Mouse (Mus musculus): ENCODE data around the gene Bloc1s5. TPM values are rescaled to one million over a fixed set of nuclear protein-coding genes. Genes with fewer than 3 reads are reported as not detected.

Gene Bloc1s5
- polyA plus RNA-seq, 1 experiment from 2014 or later, result 17.1 TPM

DNA sequence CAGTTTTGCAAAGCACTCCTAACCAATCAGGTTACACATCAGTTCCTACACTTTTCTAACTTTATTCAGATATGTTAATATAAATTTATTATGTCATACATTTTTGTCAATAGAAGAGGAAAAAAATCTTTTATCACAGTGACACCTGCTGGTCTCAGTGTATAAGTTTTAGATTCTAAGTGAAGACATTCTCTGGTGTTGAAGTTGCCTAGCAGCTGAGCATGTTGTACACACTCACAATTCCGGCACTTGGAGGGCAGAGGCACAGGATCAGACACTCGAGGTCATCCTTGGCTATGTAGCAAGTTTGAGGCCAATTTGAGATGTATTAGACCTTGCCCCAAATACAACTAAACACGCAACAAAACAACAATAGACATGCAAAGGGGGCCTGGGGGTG, 37.8 kb downstream of the Bloc1s5 start:
- 47% methylated on average over 3 of the region's 3 CpGs for WGBS

DNA sequence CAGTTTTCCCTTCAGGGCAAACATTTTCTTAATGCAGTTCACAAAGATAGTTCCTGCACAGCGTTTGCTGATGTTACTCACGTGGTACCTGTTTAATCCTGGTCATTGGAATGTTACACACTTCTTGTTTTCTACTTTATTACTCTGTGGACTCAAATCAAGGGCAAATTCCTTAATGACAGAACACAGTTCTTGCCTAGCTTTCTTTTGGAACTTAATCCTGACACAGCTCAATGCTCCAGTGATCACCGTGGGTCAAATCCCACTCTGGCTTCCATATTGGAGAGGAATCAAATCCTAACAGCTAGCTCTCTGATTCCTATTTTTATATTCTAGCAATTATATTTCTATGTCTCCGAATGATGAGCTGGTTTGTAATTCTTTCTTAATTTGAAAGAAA, 38.4 kb downstream of the Bloc1s5 start:
- no peak overlapping the region for H3K27ac ChIP-seq (replicated peaks)
- 87% methylated on average over 4 of the region's 4 CpGs for WGBS
- no peak for ATAC-seq (ENCODE audit: extremely low read depth, insufficient number of reproducible peaks, low FRiP score, low TSS enrichment)
- H3K36me3 ChIP-seq, result peaks cover 5% of the 10 kb centered on the region; the same call in 1 of the 2 replicates
- H3K9me3 ChIP-seq, result no peaks in the 10 kb centered on the region
- no peak overlapping the region for H3K4me3 ChIP-seq
- H3K4me1 ChIP-seq, result peaks cover 42% of the 10 kb centered on the region
- no peak overlapping the region for H3K4me2 ChIP-seq
- H3K9ac ChIP-seq, result no peak overlapping the region
- no peaks in the 10 kb centered on the region for H3K27me3 ChIP-seq (replicated peaks)

More for the DNA sequence above, 37.8 kb downstream of the Bloc1s5 start:
- peaks cover 44% of the 10 kb centered on the region for H3K4me1 ChIP-seq
- no peaks in the 10 kb centered on the region for H3K9me3 ChIP-seq
- no peak overlapping the region for H3K4me2 ChIP-seq
- no peak for ATAC-seq (ENCODE audit: extremely low read depth, insufficient number of reproducible peaks, low FRiP score, low TSS enrichment)
- H3K4me3 ChIP-seq, result no peak overlapping the region
- H3K36me3 ChIP-seq, result peaks cover 5% of the 10 kb centered on the region; the same call in 1 of the 2 replicates
- no peak overlapping the region for H3K9ac ChIP-seq
- H3K27me3 ChIP-seq (replicated peaks), result no peaks in the 10 kb centered on the region
- H3K27ac ChIP-seq (replicated peaks), result no peak overlapping the region

DNA sequence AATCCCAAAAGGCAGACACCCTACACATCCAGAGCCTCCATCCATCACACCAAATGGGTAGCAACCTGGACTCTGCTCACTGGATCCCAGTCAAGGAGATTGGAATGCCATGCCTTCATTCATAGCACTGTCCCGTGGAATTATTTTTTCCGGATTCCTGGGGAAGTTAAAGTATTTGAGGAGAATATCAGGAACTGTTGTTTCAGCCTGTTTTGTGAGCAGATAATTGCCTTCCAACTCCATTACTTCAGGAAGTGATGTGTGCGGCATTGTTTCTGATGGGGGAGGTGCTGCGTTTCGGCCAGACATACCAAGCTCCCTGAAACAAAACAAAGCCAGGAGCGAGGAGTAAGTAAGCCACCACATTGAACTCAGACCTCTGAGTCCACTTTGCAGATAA, 41.8 kb downstream of the Bloc1s5 start:
- Histone ChIP-seq H3K9ac (no peak overlapping the region), H3K9me3 (no peaks in the 10 kb centered on the region), H3K4me3 (no peak overlapping the region), H3K36me3 (no peaks in the 10 kb centered on the region), H3K27ac (replicated peaks) (peak overlapping the region; percentile 46), H3K4me1 (peaks cover 39% of the 10 kb centered on the region), H3K4me2 (peak overlapping the region; percentile 1; the same call in 1 of the 2 replicates), H3K27me3 (replicated peaks) (no peaks in the 10 kb centered on the region)
- no peak for ATAC-seq (ENCODE audit: extremely low read depth, insufficient number of reproducible peaks, low FRiP score, low TSS enrichment)
- 30% methylated on average over 6 of the region's 6 CpGs for WGBS

DNA sequence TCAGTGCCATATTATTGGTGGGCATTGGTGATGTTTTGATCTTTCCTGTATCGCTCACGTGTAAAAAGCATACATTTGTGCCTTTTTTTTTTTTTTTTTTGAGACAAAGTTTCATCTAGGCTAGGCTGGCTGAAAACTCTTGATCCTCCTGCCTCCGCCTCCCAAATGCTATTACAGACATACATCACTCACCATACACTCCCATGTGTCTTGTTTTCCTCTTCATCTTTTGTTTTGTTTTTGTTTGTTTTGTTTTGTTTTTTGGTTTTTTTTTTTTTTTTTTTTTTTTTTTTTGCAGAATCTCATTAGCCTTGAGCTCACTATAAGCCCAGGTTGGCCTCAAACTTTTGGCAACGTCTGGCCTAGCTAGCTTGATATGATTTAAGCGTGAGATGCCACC, 47.6 kb downstream of the Bloc1s5 start:
- 82% methylated on average over 5 of the region's 5 CpGs for WGBS
- Histone ChIP-seq H3K9ac (no peak overlapping the region), H3K36me3 (no peaks in the 10 kb centered on the region), H3K4me3 (no peak overlapping the region), H3K4me1 (peaks cover 31% of the 10 kb centered on the region), H3K27ac (replicated peaks) (no peak overlapping the region), H3K9me3 (no peaks in the 10 kb centered on the region), H3K27me3 (replicated peaks) (no peaks in the 10 kb centered on the region), H3K4me2 (no peak overlapping the region)
- ATAC-seq (ENCODE audit: extremely low read depth, insufficient number of reproducible peaks, low FRiP score, low TSS enrichment), result no peak

DNA sequence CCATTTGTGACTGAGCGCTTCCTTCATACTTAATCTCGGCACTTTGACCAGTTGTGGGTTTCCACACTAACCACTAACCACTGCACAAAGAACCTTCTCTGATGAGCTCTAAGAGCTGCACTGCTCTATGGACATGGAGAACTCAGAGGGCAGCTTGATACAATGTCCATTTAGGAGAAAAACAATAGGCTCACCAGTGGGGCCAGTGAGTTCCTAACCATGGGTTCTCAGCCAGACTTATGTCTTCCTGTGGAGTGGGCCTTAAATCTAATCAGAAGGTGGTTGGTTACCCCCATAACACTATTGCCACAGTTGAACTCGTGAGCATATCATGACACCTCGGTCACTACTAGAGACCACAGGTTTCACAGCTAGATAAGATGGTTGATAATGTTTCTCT, 48.5 kb downstream of the Bloc1s5 start:
- Histone ChIP-seq H3K4me1 (peaks cover 36% of the 10 kb centered on the region), H3K4me2 (no peak overlapping the region), H3K27ac (replicated peaks) (no peak overlapping the region), H3K27me3 (replicated peaks) (no peaks in the 10 kb centered on the region), H3K9ac (no peak overlapping the region), H3K4me3 (no peak overlapping the region), H3K36me3 (no peaks in the 10 kb centered on the region), H3K9me3 (no peaks in the 10 kb centered on the region)
- WGBS, result 86% methylated on average over 4 of the region's 4 CpGs
- ATAC-seq (ENCODE audit: extremely low read depth, insufficient number of reproducible peaks, low FRiP score, low TSS enrichment), result no peak

DNA sequence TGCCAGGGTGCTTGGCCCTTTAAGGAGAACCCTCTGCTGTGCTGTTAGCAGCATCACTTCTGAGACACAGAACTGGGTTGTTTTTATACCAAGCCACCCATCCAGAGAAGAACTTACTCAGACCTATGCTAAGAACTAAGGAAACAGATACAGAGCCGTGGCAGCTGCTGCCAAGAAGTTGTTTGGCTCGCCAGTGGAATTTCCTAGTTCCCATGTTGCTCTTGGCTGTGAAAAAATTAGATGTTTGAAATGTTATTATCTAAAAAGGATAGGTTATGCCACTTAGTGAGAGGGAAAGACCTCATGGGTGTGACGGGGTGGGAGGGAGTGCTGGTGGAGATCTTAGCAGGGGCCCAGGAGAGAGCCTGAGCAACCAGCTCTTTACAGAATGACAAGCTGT, 52.1 kb downstream of the Bloc1s5 start:
- peaks cover 45% of the 10 kb centered on the region for H3K4me1 ChIP-seq
- H3K27me3 ChIP-seq (replicated peaks), result no peaks in the 10 kb centered on the region
- H3K9ac ChIP-seq, result no peak overlapping the region
- no peak overlapping the region for H3K4me2 ChIP-seq
- H3K9me3 ChIP-seq, result peaks cover 3% of the 10 kb centered on the region; the same call in 1 of the 2 replicates
- H3K27ac ChIP-seq (replicated peaks), result peak overlapping the region; percentile 68
- no peak for ATAC-seq (ENCODE audit: extremely low read depth, insufficient number of reproducible peaks, low FRiP score, low TSS enrichment)
- no peaks in the 10 kb centered on the region for H3K36me3 ChIP-seq
- 41% methylated on average over 3 of the region's 3 CpGs for WGBS
- no peak overlapping the region for H3K4me3 ChIP-seq

DNA sequence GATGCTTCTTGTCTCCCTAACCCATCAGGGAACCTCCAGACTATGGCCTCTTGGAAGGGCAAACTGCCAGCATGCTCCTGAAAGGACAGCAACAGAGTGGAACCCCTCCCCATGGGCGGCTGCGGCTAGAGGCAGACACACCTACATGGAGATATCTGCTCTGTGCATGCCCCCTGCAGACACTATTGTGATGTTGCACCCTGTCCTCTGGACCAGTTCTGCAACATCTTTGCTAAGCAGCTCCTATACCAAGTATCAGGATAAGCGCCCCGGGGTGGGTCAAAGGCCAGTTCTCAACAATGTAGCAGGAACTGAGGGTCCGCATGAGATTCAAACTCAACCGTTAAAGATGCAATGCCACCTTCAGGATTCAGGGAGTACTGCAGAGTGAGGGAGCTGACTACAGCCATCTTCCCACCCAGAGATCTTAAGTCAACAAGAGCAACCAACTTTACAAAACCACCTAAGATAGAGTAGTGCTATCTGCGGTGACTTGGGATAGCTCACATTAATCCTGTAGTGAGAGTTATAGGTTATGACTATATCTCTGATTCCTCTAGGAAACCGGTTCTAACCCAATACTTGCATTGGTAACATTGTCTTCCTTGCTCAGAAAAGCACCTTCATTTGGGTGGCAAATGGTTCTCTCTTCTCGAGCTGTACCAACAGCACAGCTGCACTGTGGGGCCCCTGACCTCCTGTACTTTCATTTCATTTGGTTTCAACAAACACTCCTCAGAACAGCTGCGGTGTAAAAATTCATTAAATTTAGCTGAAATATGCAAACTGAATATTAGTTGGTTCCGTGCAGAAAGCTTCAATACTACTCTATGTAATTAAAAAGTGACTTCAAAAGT, 54.1 kb downstream of the Bloc1s5 start:
- peak; percentile 55; the same call in 1 of the 2 replicates for ATAC-seq (ENCODE audit: extremely low read depth, insufficient number of reproducible peaks, low FRiP score, low TSS enrichment)
- Histone ChIP-seq H3K36me3 (no peaks in the 10 kb centered on the region), H3K9me3 (peaks cover 3% of the 10 kb centered on the region; the same call in 1 of the 2 replicates), H3K4me3 (peak overlapping the region; percentile 48), H3K9ac (peak overlapping the region; percentile 60; the same call in 1 of the 2 replicates), H3K4me1 (peaks cover 45% of the 10 kb centered on the region), H3K27ac (replicated peaks) (peak overlapping the region; percentile 70), H3K27me3 (replicated peaks) (no peaks in the 10 kb centered on the region), H3K4me2 (peak overlapping the region; percentile 71)
- WGBS, result 41% methylated on average over 11 of the region's 11 CpGs

DNA sequence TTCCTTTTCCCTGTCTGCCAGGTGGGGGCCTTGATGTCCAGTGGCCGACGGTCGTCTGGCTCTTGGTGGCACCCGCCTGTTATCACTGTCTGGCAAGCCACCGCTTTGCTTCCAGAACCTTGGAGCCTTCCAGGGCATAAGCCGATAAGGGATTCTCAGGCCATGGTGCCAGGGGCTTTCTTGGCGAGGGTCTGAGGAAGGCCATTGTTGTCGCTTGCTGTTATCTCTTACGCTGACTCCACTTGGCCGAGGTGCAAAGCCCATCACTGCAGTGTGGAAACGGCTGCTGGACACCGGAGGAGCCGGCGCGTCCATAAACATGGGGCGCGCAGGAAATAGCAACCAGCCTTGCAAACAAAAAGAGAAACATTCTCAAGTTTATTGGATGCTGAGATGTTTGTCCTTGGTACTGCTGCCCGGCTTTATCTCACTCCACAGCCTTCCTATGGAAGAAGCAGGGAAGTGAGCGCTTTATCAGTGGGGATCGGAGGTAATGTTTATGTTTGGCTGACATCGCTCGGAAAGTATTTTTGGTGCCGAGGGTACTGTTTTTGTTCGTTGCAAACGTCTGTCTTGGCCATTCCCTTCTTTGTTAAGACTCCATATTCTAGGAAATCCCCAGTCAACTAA, 54.8 kb downstream of the Bloc1s5 start:
- ATAC-seq (ENCODE audit: extremely low read depth, insufficient number of reproducible peaks, low FRiP score, low TSS enrichment), result peak; percentile 39; the same call in 1 of the 2 replicates
- Histone ChIP-seq H3K4me3 (peak overlapping the region; percentile 48), H3K9ac (peak overlapping the region; percentile 60), H3K27ac (replicated peaks) (peak overlapping the region; percentile 70), H3K4me1 (peaks cover 42% of the 10 kb centered on the region), H3K36me3 (no peaks in the 10 kb centered on the region), H3K27me3 (replicated peaks) (no peaks in the 10 kb centered on the region), H3K4me2 (peak overlapping the region; percentile 71), H3K9me3 (peaks cover 3% of the 10 kb centered on the region; the same call in 1 of the 2 replicates)
- 15% methylated on average over 25 of the region's 25 CpGs for WGBS

DNA sequence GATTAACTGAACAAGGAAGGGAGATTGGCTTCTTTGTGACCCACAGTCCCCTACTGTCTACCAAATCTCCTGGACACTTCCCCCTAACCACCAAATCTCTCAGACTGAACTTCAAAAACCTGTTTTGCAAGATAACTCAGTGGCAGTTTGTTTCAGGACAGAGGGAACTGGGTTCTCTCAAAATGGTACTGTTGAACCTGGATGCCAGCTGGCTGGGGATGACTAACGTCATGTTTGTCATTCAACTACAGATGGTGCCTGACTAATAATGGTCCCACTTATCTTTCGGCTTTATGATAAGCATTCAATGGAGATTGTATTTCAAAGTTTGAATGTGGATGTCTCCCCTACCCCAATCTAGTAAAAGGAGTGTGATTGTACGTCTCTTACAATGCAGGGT, 60.2 kb downstream of the Bloc1s5 start:
- no peak for ATAC-seq (ENCODE audit: extremely low read depth, insufficient number of reproducible peaks, low FRiP score, low TSS enrichment)
- H3K27me3 ChIP-seq (replicated peaks), result no peaks in the 10 kb centered on the region
- 50% methylated on average over 3 of the region's 3 CpGs for WGBS

DNA sequence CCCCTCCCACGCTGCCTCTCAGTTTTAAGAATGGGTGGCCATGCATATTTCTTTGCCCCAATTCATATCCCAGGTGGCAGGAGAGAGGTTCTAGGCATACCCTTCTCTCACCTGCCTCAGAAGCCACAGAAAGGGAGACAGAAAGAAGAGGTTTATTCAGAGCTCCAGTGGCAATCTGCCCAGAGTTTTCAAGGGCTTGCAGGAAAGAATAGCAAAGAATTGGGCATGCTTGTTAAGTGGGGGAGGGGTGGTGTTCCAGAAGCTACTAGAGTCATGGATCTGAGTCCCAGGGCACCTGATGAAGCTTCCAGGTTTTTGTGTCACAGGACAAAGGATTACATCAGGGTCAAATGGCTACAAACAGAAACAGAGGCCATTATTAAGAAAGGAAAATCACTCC, 61.6 kb downstream of the Bloc1s5 start:
- Histone ChIP-seq H3K4me3 (no peak overlapping the region), H3K4me2 (no peak overlapping the region), H3K27me3 (replicated peaks) (no peaks in the 10 kb centered on the region), H3K4me1 (peaks cover 6% of the 10 kb centered on the region), H3K36me3 (no peaks in the 10 kb centered on the region), H3K27ac (replicated peaks) (no peak overlapping the region), H3K9ac (no peak overlapping the region), H3K9me3 (no peaks in the 10 kb centered on the region)
- WGBS, result 90% methylated on average over 1 of the region's 1 CpGs
- ATAC-seq (ENCODE audit: extremely low read depth, insufficient number of reproducible peaks, low FRiP score, low TSS enrichment), result no peak

More for the DNA sequence above, 60.2 kb downstream of the Bloc1s5 start:
- no peak overlapping the region for H3K27ac ChIP-seq (replicated peaks)
- H3K9me3 ChIP-seq, result peaks cover 3% of the 10 kb centered on the region; the same call in 1 of the 2 replicates
- H3K4me3 ChIP-seq, result no peak overlapping the region
- no peak overlapping the region for H3K4me2 ChIP-seq
- peaks cover 7% of the 10 kb centered on the region for H3K4me1 ChIP-seq
- H3K36me3 ChIP-seq, result no peaks in the 10 kb centered on the region
- H3K9ac ChIP-seq, result no peak overlapping the region

DNA sequence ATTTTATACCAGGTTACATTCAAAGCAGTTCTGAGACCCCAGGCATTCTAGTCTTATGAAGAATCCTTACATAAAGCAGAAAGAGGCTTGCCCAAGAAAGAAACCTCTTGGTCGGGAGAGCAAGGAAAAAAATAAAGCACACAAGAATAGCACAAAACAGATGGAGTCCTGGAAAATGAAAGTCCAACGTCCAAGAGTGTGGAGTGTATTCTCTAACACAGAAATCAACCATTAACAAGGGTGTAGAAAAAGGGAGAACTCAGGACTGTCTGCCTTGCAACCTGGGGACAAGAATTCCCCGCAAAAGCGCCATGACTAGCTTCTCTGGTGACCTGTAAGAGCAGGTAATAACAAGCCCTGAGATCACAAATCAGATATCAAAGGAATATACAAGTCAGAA, 69.7 kb downstream of the Bloc1s5 start:
- Histone ChIP-seq H3K9ac (no peak overlapping the region), H3K4me1 (no peaks in the 10 kb centered on the region), H3K27me3 (replicated peaks) (no peaks in the 10 kb centered on the region), H3K4me2 (no peak overlapping the region), H3K9me3 (no peaks in the 10 kb centered on the region), H3K4me3 (no peak overlapping the region), H3K27ac (replicated peaks) (no peak overlapping the region), H3K36me3 (no peaks in the 10 kb centered on the region)
- 71% methylated on average over 4 of the region's 4 CpGs for WGBS
- ATAC-seq (ENCODE audit: extremely low read depth, insufficient number of reproducible peaks, low FRiP score, low TSS enrichment), result no peak
